Mouse (Mus musculus) neural tube, embryonic 15.5 days (tissue): ENCODE results near the gene 4930539E08Rik. TPM values are rescaled to one million over a fixed set of nuclear protein-coding genes. Genes with fewer than 3 reads are reported as not detected.

Source experiments
- ATAC-seq: fragments of 200-750 bp; cut with Nextera tagmentation; 2 replicates; pipeline ENCODE4 v1.8.0; 2017; ENCODE audit warnings: mild to moderate bottlenecking, moderate TSS enrichment, moderate library complexity; ENCODE audit not compliant: low FRiP score
- H3K27ac ChIP-seq: fragments of 300-500 bp; sonication (generic); replicated peaks from 2 replicates; pipeline ENCODE4 v1.5.1; 2015; ENCODE audit warnings: mild to moderate bottlenecking, inconsistent platforms
- H3K27me3 ChIP-seq: fragments of 300-500 bp; sonication (generic); replicated peaks from 2 replicates; pipeline ENCODE4 v1.6.1; 2015; ENCODE audit warnings: inconsistent platforms
- H3K36me3 ChIP-seq: fragments of 300-500 bp; sonication (generic); 2 replicates; pipeline ENCODE4 v1.6.1; 2015; ENCODE audit warnings: inconsistent platforms
- H3K4me1 ChIP-seq: fragments of 300-500 bp; sonication (generic); 2 replicates; pipeline ENCODE4 v1.6.1; 2015; ENCODE audit warnings: inconsistent platforms
- H3K4me2 ChIP-seq: fragments of 300-500 bp; sonication (generic); 2 replicates; pipeline ENCODE4 v1.6.1; 2015; ENCODE audit warnings: inconsistent platforms, mild to moderate bottlenecking, moderate library complexity
- H3K4me3 ChIP-seq: fragments of 300-500 bp; sonication (generic); replicated peaks from 2 replicates; pipeline ENCODE4 v1.5.1; 2015; ENCODE audit warnings: mild to moderate bottlenecking, inconsistent platforms
- H3K9ac ChIP-seq: fragments of 300-500 bp; sonication (generic); replicated peaks from 2 replicates; pipeline ENCODE4 v1.6.1; 2015; ENCODE audit warnings: mild to moderate bottlenecking, inconsistent platforms
- H3K9me3 ChIP-seq: fragments of 300-500 bp; sonication (generic); replicated peaks from 2 replicates; pipeline ENCODE4 v1.6.1; 2016; ENCODE audit warnings: inconsistent platforms
- WGBS: fragments of 180-500 bp; shearing (Covaris S2); methylation state at CpG from one replicate; pipeline ENCODE4 v1.1.7; 2015; ENCODE audit warnings: mixed read lengths; 5-methylcytosine and 5-hydroxymethylcytosine counted together
- polyA plus RNA-seq: library from polyadenylated mRNA; unstranded; fragments of >200 nt; fragmentation: Nextera tagmentation; extraction: Ambion mirVana; gene quantifications from 2 replicates; pipeline ENCODE4 v1.2.1, GENCODE M21; 2015

Gene 4930539E08Rik
- polyA plus RNA-seq, 1 experiment from 2014 or later = 1.1 TPM

DNA sequence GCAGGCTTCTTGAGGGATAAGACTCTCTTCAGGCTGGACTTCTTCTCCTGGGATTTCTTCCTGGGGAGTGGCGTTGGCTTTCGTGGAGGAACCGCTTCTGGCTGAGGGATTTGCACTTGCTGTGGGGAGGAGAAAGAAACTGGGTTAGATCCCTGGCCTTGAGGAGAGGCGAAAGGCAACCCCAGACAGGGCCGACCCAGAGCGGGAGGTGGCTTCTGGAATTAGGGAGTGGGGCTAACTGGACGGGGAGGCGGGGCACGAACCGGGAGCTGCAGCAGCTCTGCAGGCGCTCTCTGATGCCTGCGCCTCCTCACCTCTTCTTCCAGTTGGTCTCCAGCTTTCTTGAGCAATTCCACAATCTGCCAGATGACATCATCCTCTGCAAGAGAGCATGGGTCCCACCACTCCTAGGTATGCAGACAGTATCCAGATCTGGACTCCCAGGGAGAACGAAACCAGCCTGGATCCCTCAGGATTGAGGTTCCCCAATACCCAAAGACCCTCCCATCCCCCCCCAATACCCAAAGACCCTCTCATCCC is 9.7 kb downstream of the 4930539E08Rik start:
- Histone ChIP-seq H3K9me3 (no peaks in the 10 kb centered on the region), H3K4me1 (peaks cover 23% of the 10 kb centered on the region), H3K27ac (peak overlapping the region; percentile 84), H3K27me3 (peaks cover 16% of the 10 kb centered on the region; the same call in 1 of the 2 replicates), H3K36me3 (no peaks in the 10 kb centered on the region), H3K9ac (0 out of 2 replicates have a peak overlapping the region, but pooled peaks have one; percentile 10), H3K4me3 (no peak overlapping the region), H3K4me2 (peak overlapping the region; percentile 29)
- 71% methylated on average over 13 of the region's 13 CpGs for WGBS
- ATAC-seq = peak; percentile 22; the same call in 1 of the 2 replicates

GRCm38 (mm10) chr17:28904546-28905376 is 10.4 kb downstream of the 4930539E08Rik start:
- 27% methylated on average over 23 of the region's 23 CpGs for WGBS
- Histone ChIP-seq H3K4me1 (peaks cover 22% of the 10 kb centered on the region), H3K36me3 (no peaks in the 10 kb centered on the region), H3K4me2 (peak overlapping the region; percentile 29), H3K9me3 (no peaks in the 10 kb centered on the region), H3K27ac (peak overlapping the region; percentile 84), H3K9ac (no peak overlapping the region), H3K4me3 (no peak overlapping the region), H3K27me3 (peaks cover 9% of the 10 kb centered on the region; the same call in 1 of the 2 replicates)
- ATAC-seq = peak; percentile 91

DNA sequence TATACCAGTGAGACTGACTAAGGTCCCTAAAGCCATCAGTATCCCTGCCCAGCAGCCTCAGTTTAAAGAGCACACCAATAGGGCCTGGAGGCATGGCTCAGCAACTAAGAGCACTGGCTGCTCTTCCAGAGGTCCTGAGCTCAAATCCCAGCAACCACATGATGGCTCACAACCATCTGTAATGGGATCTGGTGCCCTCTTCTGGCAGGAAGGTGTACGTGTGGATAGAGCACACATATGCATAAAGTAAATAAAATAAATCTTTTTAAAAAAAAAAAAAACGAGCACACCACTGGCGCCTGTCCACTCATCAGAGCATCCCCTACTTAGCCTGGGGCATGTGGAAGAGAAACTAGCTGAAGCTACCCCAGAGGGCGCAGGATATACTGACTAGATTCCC is 13.6 kb downstream of the 4930539E08Rik start:
- WGBS = 83% methylated on average over 4 of the region's 4 CpGs
- H3K27ac ChIP-seq = no peak overlapping the region
- no peak for ATAC-seq

GRCm38 (mm10) chr17:28899427-28899826 is 15.7 kb downstream of the 4930539E08Rik start:
- Histone ChIP-seq H3K27me3 (no peaks in the 10 kb centered on the region), H3K27ac (no peak overlapping the region), H3K9ac (no peak overlapping the region), H3K4me2 (no peak overlapping the region), H3K9me3 (no peaks in the 10 kb centered on the region), H3K4me3 (no peak overlapping the region), H3K36me3 (no peaks in the 10 kb centered on the region), H3K4me1 (peaks cover 4% of the 10 kb centered on the region)
- ATAC-seq = no peak
- 79% methylated on average over 19 of the region's 19 CpGs for WGBS

More for the DNA sequence above, 13.6 kb downstream of the 4930539E08Rik start:
- Histone ChIP-seq H3K9ac (no peak overlapping the region), H3K27me3 (no peaks in the 10 kb centered on the region), H3K4me1 (peaks cover 15% of the 10 kb centered on the region), H3K36me3 (no peaks in the 10 kb centered on the region), H3K9me3 (no peaks in the 10 kb centered on the region), H3K4me2 (no peak overlapping the region), H3K4me3 (no peak overlapping the region)

DNA sequence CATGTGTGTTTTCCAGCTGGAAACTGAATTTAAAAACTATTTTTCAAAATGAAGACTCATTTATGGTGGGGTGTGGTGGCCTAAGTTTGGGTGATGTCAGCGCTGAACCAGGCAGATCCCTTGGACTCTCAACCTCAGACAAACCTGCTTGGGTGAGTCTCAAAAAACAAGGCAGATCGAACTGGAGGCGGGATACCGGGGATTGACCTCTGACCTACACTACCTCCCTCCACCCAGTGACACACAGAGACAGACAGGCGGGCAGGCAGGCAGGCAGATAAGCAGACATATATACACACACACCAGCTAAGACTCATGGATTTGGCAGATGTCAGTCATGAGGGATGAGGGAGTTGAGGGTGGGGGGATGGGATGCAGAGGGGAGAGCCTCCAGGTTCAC is 16.9 kb downstream of the 4930539E08Rik start:
- no peaks in the 10 kb centered on the region for H3K36me3 ChIP-seq
- no peak overlapping the region for H3K4me3 ChIP-seq
- no peaks in the 10 kb centered on the region for H3K9me3 ChIP-seq
- no peak for ATAC-seq
- no peak overlapping the region for H3K9ac ChIP-seq
- no peak overlapping the region for H3K27ac ChIP-seq
- 82% methylated on average over 5 of the region's 5 CpGs for WGBS
- no peaks in the 10 kb centered on the region for H3K27me3 ChIP-seq
- H3K4me2 ChIP-seq = no peak overlapping the region
- H3K4me1 ChIP-seq = no peaks in the 10 kb centered on the region

- H3K36me3 ChIP-seq = no peaks in the 10 kb centered on the region
- no peaks in the 10 kb centered on the region for H3K27me3 ChIP-seq
- ATAC-seq = no peak
- H3K9me3 ChIP-seq = no peaks in the 10 kb centered on the region
- no peak overlapping the region for H3K4me2 ChIP-seq
- H3K4me3 ChIP-seq = no peak overlapping the region
- H3K9ac ChIP-seq = no peak overlapping the region
- no peak overlapping the region for H3K27ac ChIP-seq
- 94% methylated on average over 5 of the region's 5 CpGs for WGBS
- no peaks in the 10 kb centered on the region for H3K4me1 ChIP-seq
Measured at GRCm38 (mm10) chr17:28897817-28898216, 17.3 kb downstream of the 4930539E08Rik start.

DNA sequence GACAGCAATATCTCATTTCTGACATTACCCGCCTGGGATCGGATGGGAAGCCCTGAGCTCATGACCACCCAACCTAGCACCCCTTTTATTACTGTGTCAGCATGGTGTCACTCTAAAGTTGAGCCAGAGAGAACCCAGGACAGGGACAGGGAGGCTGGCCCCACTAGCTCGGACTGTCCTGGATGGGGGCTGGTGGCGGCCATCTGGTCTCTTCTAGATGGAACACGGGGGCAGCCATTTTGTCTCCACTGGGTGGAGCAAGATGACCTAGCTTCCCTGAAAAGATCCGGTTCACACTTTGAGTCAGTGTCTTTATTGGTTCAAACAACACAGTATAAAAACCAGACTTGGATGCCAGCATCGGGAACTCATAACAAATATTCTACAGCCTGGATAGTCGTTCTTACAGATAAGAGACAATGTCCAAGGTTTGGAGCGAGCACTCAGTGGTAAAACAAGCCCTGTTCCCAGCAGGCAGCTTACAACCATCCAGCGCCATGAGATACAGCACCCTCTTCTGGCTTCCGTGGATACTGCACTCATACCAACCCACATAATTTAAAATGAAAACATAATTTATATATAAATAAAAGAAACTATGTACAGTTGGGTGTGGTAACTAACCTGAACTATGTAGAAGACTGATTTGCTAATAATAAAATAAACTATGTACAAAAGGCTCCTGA is 18.9 kb downstream of the 4930539E08Rik start:
- H3K27me3 ChIP-seq = no peaks in the 10 kb centered on the region
- no peak overlapping the region for H3K27ac ChIP-seq
- H3K4me2 ChIP-seq = no peak overlapping the region
- H3K9ac ChIP-seq = no peak overlapping the region
- H3K4me1 ChIP-seq = no peaks in the 10 kb centered on the region
- H3K36me3 ChIP-seq = no peaks in the 10 kb centered on the region
- ATAC-seq = no peak
- 93% methylated on average over 11 of the region's 11 CpGs for WGBS
- no peaks in the 10 kb centered on the region for H3K9me3 ChIP-seq
- no peak overlapping the region for H3K4me3 ChIP-seq

DNA sequence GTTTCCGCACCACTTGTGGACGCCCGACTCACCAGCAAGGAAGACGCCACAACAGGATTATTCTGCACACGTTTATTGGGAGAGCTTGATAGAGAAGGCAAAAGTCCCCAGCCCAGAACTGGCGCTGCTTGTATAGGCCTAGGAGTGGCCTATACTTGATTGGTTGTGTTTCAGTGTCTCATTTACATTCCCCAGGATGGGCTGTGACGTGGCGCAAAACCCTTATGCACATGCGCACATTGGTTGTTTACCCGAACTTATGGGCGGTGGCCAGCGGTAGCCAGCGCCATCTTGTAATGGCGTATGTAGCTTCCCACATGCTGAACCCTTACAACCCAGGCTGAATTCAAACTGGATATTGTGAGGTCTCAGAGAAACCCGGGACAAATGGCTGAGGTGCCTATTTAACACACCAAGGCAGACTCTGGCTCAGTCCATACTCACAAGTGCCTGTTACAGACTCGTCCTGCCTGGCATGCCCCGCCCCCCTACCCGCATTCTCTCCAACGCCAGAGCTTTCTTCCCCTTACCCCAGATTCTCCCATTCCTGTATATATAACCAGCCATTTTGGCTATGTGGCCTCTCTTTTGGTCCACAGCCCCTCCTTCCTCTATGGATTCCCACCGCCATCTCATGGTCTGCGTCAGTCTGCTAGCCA is 19.8 kb downstream of the 4930539E08Rik start:
- no peak for ATAC-seq
- no peak overlapping the region for H3K9ac ChIP-seq
- no peaks in the 10 kb centered on the region for H3K9me3 ChIP-seq
- H3K4me1 ChIP-seq = no peaks in the 10 kb centered on the region
- no peak overlapping the region for H3K27ac ChIP-seq
- no peak overlapping the region for H3K4me2 ChIP-seq
- H3K27me3 ChIP-seq = no peaks in the 10 kb centered on the region
- no peak overlapping the region for H3K4me3 ChIP-seq
- no peaks in the 10 kb centered on the region for H3K36me3 ChIP-seq
- WGBS = 95% methylated on average over 21 of the region's 21 CpGs

GRCm38 (mm10) chr17:28894050-28894767 is 20.9 kb downstream of the 4930539E08Rik start:
- ATAC-seq = no peak
- no peaks in the 10 kb centered on the region for H3K27me3 ChIP-seq
- no peaks in the 10 kb centered on the region for H3K36me3 ChIP-seq
- no peaks in the 10 kb centered on the region for H3K4me1 ChIP-seq
- H3K4me2 ChIP-seq = no peak overlapping the region
- no peak overlapping the region for H3K27ac ChIP-seq
- H3K4me3 ChIP-seq = no peak overlapping the region
- no peak overlapping the region for H3K9ac ChIP-seq
- no peaks in the 10 kb centered on the region for H3K9me3 ChIP-seq
- 93% methylated on average over 11 of the region's 11 CpGs for WGBS

DNA sequence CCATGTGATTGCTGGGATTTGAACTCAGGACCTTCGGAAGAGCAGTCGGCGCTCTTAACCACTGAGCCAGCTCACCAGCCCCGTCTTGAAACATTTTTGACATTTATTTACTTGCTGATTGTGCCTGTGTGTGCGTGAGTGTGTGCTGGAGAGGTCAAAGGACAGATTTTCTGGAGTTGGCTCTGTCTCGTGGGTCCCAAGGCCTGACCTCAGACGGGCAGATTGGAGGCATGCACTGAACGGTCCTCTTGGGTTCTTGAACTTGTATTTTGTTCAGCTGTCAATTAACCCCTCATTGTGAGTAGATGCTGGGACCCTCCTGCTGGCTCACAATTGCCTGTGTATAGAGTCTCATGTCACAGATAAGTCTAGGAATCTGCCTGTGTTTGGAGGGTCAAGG is 28.9 kb downstream of the 4930539E08Rik start:
- Histone ChIP-seq H3K4me1 (peaks cover 3% of the 10 kb centered on the region; the same call in 1 of the 2 replicates), H3K9ac (no peak overlapping the region), H3K36me3 (no peaks in the 10 kb centered on the region), H3K4me3 (no peak overlapping the region), H3K27ac (no peak overlapping the region), H3K4me2 (no peak overlapping the region), H3K9me3 (no peaks in the 10 kb centered on the region; the same call in 1 of the 2 replicates), H3K27me3 (no peaks in the 10 kb centered on the region)
- no peak for ATAC-seq
- WGBS = 88% methylated on average over 8 of the region's 8 CpGs

DNA sequence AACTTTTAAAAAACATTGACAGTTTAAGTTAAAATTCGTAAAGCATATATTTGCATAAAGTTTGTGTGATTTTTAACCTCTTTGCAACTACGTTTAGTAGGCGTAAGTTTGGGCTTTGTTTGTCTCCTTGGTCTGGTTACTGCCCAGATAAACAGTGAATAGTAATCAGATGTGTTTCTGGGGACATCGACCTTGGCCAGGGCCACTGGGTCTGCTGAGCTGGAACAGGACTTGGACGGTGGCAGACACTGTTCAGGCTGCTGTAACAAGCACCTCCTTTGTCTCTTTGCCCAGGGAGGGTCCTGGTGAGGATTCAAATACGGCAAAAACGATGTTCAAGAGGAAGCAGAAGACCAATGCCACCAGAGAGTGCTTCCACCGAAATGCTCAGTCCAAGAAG is 29.9 kb downstream of the 4930539E08Rik start:
- Histone ChIP-seq H3K27me3 (0 out of 2 replicates have a peak, but pooled peaks cover 4% of the 10 kb centered on the region), H3K4me1 (peaks cover 5% of the 10 kb centered on the region), H3K9ac (no peak overlapping the region), H3K4me2 (no peak overlapping the region), H3K4me3 (no peak overlapping the region), H3K36me3 (no peaks in the 10 kb centered on the region), H3K9me3 (no peaks in the 10 kb centered on the region; the same call in 1 of the 2 replicates), H3K27ac (no peak overlapping the region)
- ATAC-seq = no peak
- 91% methylated on average over 8 of the region's 8 CpGs for WGBS
